Mouse (Mus musculus): ENCODE results near the gene Sec13.

- no peak for TF ChIP-seq CTCF (IDR thresholded peaks at IDR 0.05; ENCODE audit: control insufficient read depth, insufficient read depth, insufficient replicate concordance, low read depth, low read length)
- TF ChIP-seq POLR2A (IDR thresholded peaks at IDR 0.05; ENCODE audit: control insufficient read depth, low read depth, low read length) = no peak
Observed at GRCm38 (mm10) chr6:113679993-113680566, 60.5 kb downstream of the Sec13 start.
